Mouse (Mus musculus) thymus, adult 2 months (tissue): ENCODE measurements around the gene Ano3.
"Not testable (repeated sequence)": the region's sequence is repeated elsewhere in the genome, so short reads cannot be mapped to it uniquely, and the experiment has no call there.

Experiments
- CTCF ChIP-seq: fragments of 200-500 bp; IDR thresholded peaks from 2 replicates; pipeline ENCODE4 v1.5.1; 2012; ENCODE audit warnings: mild to moderate bottlenecking, control low read depth, low read length, moderate library complexity, borderline replicate concordance; ENCODE audit not compliant: control insufficient read depth, poor library complexity, insufficient read depth; ENCODE audit errors: extremely low read depth
- POLR2A ChIP-seq: fragments of 200-500 bp; IDR thresholded peaks from 2 replicates; pipeline ENCODE4 v1.6.1; 2012; ENCODE audit warnings: mild to moderate bottlenecking, low read length, control low read depth, moderate library complexity; ENCODE audit not compliant: control insufficient read depth, poor library complexity, insufficient read depth; ENCODE audit errors: extremely low read depth

DNA sequence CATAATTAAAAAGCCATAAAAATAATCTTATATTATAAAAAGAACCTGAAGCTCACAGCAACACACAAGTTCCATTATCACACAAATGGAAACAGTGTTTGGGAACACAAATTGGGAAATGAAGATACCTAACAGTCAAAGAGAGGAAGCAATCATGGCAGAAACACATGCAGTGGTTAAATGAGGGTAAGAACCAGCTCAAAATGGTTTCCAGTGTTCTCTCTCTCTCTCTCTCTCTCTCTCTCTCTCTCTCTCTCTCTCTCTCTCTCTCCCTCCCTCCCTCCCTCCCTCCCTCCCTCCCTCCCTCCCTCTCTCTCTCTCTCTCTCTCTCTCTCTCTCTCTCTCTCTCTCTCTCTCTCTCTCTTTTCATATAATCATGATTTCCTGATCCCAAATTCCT is at the start of gene Ano3:
- TF ChIP-seq CTCF, POLR2A: not testable (repeated sequence)
